Mouse (Mus musculus): ENCODE results near the gene Ndufa9. TPM values are rescaled to one million over a fixed set of nuclear protein-coding genes. Genes with fewer than 3 reads are reported as not detected.
A peak's percentile ranks its signal among the peaks of the same experiment; 100 is the strongest.

Ndufa9 gene
- polyA plus RNA-seq (2015; fragmentation: Nextera tagmentation; extraction: Ambion mirVana), result 193 and 203 TPM in 2 replicates

DNA sequence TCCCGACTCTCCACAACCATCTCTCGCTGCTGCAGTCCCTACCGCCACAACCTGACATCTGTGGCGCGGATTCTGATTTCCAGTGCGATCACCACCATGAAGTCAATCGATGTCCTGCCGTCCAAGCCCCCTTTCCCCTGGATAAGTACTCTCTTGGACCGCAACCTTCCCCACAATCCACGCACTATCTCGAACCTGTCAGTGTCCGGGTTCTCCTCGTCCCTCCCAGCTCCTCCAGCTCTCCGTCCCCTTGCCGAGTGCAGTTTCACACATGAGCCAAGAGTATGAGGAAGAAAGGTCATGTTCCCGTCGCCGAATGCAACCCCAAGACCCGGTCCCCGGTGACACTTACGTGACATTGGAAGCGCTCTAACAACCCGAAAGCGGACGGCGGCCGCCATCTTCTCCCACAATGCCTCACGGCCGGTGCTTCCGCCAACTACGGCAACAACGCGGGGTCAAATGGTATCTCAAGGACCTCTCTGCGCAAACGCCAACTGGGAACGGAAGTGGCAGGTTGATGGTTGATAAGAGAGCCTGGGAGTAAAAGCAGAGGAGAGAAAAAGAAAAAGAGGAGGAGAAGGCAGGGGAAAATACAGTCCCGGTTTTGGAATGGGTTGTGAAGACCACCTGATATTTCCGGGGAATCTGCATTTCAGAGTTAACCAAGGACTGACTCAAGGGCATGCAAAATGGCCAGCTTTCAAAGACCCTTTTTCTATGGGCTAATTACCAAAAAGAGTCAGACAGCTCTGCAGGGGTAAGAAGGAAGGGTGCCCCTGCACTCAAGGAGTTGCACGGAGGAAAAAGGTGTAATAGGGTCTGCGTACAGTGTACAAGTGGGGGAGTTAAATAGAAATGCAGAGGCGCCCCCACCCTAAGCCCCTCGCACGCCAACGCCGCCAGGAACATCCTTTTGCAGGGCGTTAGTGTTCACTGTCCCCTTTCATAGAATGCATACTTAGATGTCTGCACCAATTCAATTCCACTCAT is at the start of gene Ndufa9:
Gene Ndufa9 (minus strand): TSS at position 425 of the 993 bp plus-strand sequence.
- 5% methylated on average over 46 of the region's 46 CpGs for WGBS
- H3K36me3 ChIP-seq (ENCODE audit: poor library complexity, severe bottlenecking), result peaks cover 6% of the 10 kb centered on the region
- H3K4me1 ChIP-seq, result peaks cover 21% of the 10 kb centered on the region
- peak; percentile 95 for ATAC-seq
- peak within 1 kb of the TSS; percentile 89 for H3K4me2 ChIP-seq
- no peaks in the 10 kb centered on the region for H3K9me3 ChIP-seq (replicated peaks)
- H3K9ac ChIP-seq, result peak within 1 kb of the TSS; percentile 87
- H3K4me3 ChIP-seq, result peak within 1 kb of the TSS; percentile 89
- H3K27me3 ChIP-seq, result 0 out of 2 replicates have a peak, but pooled peaks cover 8% of the 10 kb centered on the region
- H3K27ac ChIP-seq, result peak within 1 kb of the TSS; percentile 63

DNA sequence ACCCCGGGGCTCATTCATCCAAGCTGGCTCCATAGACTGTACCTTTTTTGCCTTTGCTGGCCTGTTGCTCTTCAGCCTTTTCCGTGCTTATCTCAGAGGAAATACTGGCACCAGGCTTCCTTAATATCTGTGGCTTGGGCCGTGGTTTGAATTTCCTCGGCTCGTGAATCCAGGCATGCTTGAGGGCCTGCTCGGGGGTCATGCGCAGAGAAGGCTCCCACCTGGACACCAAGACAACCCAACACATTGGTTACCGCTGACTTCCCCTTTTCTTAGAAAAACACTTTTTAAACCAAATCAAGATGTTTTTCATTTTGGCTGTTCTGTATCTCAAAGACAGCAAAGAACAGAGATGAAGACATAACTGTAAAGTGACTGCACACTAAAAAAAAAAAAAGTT is 28.2 kb upstream of the Ndufa9 start:
- no peak overlapping the region for H3K4me3 ChIP-seq
- H3K36me3 ChIP-seq (ENCODE audit: poor library complexity, severe bottlenecking), result no peaks in the 10 kb centered on the region
- ATAC-seq, result no peak
- no peak overlapping the region for H3K9ac ChIP-seq
- no peak overlapping the region for H3K4me2 ChIP-seq
- no peaks in the 10 kb centered on the region for H3K9me3 ChIP-seq (replicated peaks)
- WGBS, result 88% methylated on average over 8 of the region's 8 CpGs
- no peak overlapping the region for H3K27ac ChIP-seq
- no peaks in the 10 kb centered on the region for H3K4me1 ChIP-seq
- no peaks in the 10 kb centered on the region for H3K27me3 ChIP-seq

DNA sequence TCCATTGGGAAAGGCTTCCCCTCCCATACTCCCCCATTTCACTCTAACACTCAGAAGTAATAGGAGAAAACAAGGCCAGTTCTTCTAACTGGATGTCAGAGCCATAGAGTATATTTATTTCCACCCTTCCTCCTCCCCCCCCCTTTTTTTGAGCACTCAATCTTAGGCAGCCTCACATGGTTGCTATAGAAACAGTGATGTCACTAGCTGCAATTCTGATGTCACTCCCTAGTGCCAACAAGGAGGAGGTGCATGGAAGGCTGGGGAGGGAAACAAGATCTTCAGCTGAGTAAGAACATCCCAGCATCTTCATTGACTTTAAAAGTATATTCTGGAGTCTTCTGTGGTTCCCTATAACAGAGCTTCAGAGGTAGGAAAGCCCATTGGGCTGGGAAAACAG is 3.9 kb upstream of the Ndufa9 start, which contains the start of gene Akap3:
Gene Akap3 (plus strand): TSS at position 218 of the 400 bp plus-strand sequence.
- Histone ChIP-seq H3K36me3 (ENCODE audit: poor library complexity, severe bottlenecking) (no peaks in the 10 kb centered on the region), H3K4me1 (peaks cover 10% of the 10 kb centered on the region), H3K9ac (no peak within 1 kb of the TSS), H3K9me3 (replicated peaks) (no peaks in the 10 kb centered on the region), H3K4me2 (no peak within 1 kb of the TSS), H3K27me3 (peaks cover 12% of the 10 kb centered on the region; the same call in 1 of the 2 replicates), H3K27ac (no peak within 1 kb of the TSS), H3K4me3 (no peak within 1 kb of the TSS)
- ATAC-seq, result no peak

DNA sequence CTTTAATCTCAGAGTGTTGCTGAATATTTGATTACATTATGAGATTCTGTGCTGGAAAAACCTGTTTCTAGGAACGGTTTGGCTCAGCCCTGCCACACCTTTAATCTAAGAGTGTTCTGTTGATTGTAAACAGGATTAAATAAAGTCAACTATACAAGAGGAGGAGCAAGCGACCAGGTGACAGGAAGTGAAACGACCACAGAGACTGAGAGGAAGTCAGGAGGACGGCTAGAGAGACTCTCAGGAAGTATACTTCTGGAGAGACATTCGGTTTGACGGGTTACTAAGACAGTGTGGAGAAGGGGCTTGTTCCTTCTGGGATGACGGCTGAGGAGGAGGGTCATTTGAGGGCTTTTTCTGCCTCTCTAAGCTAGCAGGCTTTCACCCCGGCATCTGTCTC is 12.3 kb downstream of the Ndufa9 start:
- no peak overlapping the region for H3K9ac ChIP-seq
- H3K4me1 ChIP-seq, result no peaks in the 10 kb centered on the region
- no peak overlapping the region for H3K27ac ChIP-seq
- no peaks in the 10 kb centered on the region for H3K9me3 ChIP-seq (replicated peaks)
- H3K4me3 ChIP-seq, result no peak overlapping the region
- peaks cover 99% of the 10 kb centered on the region for H3K36me3 ChIP-seq (ENCODE audit: poor library complexity, severe bottlenecking)
- H3K4me2 ChIP-seq, result no peak overlapping the region
- no peaks in the 10 kb centered on the region for H3K27me3 ChIP-seq
- no peak for ATAC-seq
- 89% methylated on average over 8 of the region's 8 CpGs for WGBS

DNA sequence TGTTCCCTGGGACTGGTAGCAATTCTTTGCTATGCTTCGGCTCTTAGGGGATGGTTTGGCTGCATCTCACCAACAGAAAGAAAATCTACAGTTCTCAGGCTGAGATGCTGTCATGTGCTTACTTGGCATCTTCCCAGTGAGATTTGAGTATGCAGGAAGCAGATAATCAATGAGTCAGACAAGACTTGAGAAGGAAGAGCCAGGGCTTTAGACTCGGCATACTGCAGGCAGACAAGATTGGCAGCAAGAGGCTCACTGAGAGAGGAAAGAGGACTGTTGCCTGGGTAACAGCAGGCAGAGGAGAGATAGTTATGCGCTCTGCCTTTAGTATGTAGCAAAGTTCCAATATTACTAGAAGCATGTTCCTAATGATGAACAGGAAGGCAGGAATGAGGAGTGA is 25.8 kb downstream of the Ndufa9 start:
- no peak for ATAC-seq
- Histone ChIP-seq H3K4me2 (no peak overlapping the region), H3K27ac (no peak overlapping the region), H3K4me1 (no peaks in the 10 kb centered on the region), H3K36me3 (ENCODE audit: poor library complexity, severe bottlenecking) (peaks cover 93% of the 10 kb centered on the region), H3K9ac (no peak overlapping the region), H3K27me3 (no peaks in the 10 kb centered on the region), H3K4me3 (no peak overlapping the region), H3K9me3 (replicated peaks) (no peaks in the 10 kb centered on the region)
- WGBS, result 90% methylated on average over 3 of the region's 3 CpGs

DNA sequence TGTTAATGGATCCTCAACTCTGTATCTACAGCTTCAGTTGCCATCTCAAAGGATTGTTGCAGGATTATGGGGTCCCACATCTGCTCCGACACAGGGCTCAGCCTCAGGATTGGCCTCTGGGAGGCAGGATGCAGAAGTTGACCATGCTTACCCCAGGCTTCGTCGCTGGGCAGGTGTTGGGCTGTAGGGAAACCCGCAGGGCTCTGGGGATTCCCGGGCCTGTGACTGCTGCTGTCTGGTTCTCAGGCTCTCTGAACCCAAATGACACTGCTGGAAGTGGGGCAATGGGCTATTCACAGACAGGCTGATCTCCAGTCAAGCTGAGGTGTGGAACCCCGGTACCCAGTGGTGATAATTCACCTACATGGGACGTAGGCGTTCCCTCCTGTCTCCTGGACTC is 32.6 kb downstream of the Ndufa9 start:
- peaks cover 29% of the 10 kb centered on the region for H3K36me3 ChIP-seq (ENCODE audit: poor library complexity, severe bottlenecking)
- H3K27me3 ChIP-seq, result no peaks in the 10 kb centered on the region
- no peak overlapping the region for H3K9ac ChIP-seq
- no peak overlapping the region for H3K27ac ChIP-seq
- no peak overlapping the region for H3K4me3 ChIP-seq
- no peaks in the 10 kb centered on the region for H3K9me3 ChIP-seq (replicated peaks)
- no peak overlapping the region for H3K4me2 ChIP-seq
- WGBS, result 94% methylated on average over 8 of the region's 8 CpGs
- H3K4me1 ChIP-seq, result no peaks in the 10 kb centered on the region; the same call in 1 of the 2 replicates
- ATAC-seq, result no peak

DNA sequence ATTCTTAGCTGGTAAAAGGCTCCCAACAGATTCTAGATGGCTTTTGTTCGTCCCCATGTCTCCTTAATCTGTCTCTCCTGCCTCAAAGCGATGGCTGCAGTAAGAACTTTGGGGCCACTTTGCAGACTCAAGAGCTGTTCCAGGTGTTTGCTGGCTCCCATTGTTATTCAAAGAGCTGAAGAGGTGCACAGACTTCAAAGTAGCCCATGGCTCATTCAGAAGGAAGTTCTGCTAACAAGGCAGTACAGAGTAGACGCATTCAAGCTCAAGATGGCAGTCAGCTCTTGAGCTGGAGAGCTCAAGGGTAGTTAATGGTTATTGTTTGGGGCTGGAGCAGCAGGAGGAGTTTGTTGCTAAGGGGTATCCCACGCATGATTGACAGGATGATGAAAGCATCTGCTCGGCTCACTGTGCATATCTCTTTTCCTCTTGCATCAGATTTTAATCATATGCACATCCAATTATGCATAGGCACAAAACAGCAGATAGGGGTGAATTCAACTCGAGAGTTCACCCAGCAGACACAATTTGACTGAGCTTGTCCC is 33.7 kb downstream of the Ndufa9 start:
- WGBS, result 50% methylated on average over 6 of the region's 6 CpGs
- H3K4me1 ChIP-seq, result no peaks in the 10 kb centered on the region; the same call in 1 of the 2 replicates
- H3K9me3 ChIP-seq (replicated peaks), result no peaks in the 10 kb centered on the region
- peak; percentile 45; the same call in 1 of the 2 replicates for ATAC-seq
- no peak overlapping the region for H3K4me3 ChIP-seq
- H3K36me3 ChIP-seq (ENCODE audit: poor library complexity, severe bottlenecking), result peaks cover 18% of the 10 kb centered on the region
- H3K9ac ChIP-seq, result no peak overlapping the region
- H3K27ac ChIP-seq, result no peak overlapping the region
- H3K27me3 ChIP-seq, result no peaks in the 10 kb centered on the region
- H3K4me2 ChIP-seq, result no peak overlapping the region

DNA sequence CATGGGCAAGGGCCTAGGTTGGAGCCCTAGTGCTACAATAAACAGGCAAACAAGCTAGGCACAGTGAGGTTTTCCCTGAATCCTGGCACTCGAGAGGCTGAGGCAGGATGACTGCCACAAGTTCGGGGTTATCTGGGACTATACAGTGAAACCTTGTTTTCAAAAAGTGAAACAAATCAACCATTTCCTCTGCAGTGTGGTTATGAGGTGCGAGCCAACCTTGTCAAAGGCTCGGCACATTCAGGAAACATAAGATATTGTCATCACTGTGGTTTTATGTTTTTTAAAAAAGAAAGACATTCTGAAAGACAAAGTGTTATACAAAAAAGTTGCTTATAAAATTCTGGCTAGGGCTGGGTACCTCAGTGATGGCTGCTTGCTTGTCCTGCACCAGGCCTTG is 37.5 kb downstream of the Ndufa9 start:
- ATAC-seq, result no peak
- Histone ChIP-seq H3K36me3 (ENCODE audit: poor library complexity, severe bottlenecking) (no peaks in the 10 kb centered on the region), H3K9me3 (replicated peaks) (no peaks in the 10 kb centered on the region), H3K4me2 (no peak overlapping the region), H3K27ac (no peak overlapping the region), H3K4me3 (no peak overlapping the region), H3K4me1 (no peaks in the 10 kb centered on the region; the same call in 1 of the 2 replicates), H3K27me3 (no peaks in the 10 kb centered on the region), H3K9ac (no peak overlapping the region)
- 88% methylated on average over 4 of the region's 4 CpGs for WGBS

DNA sequence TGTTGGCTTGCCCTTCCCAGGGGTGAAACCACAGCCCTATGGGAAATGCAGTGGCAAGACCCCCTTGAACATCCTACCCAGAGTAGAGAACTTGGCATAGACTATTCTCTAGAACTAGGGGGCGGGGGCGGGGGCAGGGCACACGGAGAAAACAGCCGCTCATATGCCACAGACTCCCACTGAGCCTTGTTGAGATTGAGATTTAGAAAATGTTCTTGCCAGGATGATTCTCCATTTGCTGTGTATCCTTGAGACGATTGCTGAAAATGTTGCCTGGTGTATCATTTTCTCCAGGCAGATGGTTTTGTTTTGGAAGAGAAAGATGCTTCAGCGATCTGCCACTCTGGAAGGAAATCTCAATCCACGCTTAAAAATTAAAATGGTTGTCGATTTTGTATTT is 40.4 kb downstream of the Ndufa9 start:
- no peak overlapping the region for H3K27ac ChIP-seq
- H3K4me1 ChIP-seq, result no peaks in the 10 kb centered on the region
- 86% methylated on average over 8 of the region's 8 CpGs for WGBS

DNA sequence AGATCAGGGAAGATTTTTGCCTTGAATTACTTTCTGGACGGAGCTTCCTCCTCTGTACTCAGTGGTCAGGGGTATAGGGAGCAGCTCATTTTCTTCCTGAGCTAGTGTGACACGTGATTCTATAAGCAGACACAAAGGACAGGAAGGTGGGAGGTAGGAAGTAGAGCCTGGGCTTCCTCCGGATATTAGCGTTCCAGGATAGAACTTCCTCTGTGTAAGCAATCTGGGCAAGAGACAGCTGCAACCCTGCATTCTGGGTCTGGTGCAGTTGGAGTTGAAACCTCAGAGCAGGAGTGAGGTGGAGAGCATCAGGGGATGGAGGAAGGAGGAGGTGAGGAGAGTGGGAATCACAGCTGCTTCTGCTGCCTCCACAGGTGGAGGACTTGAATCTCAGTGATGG is 40.8 kb downstream of the Ndufa9 start:
- WGBS, result 77% methylated on average over 4 of the region's 4 CpGs
- Histone ChIP-seq H3K27me3 (no peaks in the 10 kb centered on the region), H3K4me3 (no peak overlapping the region), H3K9ac (no peak overlapping the region), H3K4me2 (no peak overlapping the region), H3K4me1 (no peaks in the 10 kb centered on the region), H3K9me3 (replicated peaks) (no peaks in the 10 kb centered on the region), H3K36me3 (ENCODE audit: poor library complexity, severe bottlenecking) (no peaks in the 10 kb centered on the region), H3K27ac (no peak overlapping the region)
- ATAC-seq, result no peak

More for the DNA sequence above, 40.4 kb downstream of the Ndufa9 start:
- Histone ChIP-seq H3K4me3 (no peak overlapping the region), H3K27me3 (no peaks in the 10 kb centered on the region), H3K4me2 (no peak overlapping the region), H3K9ac (no peak overlapping the region), H3K9me3 (replicated peaks) (no peaks in the 10 kb centered on the region), H3K36me3 (ENCODE audit: poor library complexity, severe bottlenecking) (no peaks in the 10 kb centered on the region)
- no peak for ATAC-seq

DNA sequence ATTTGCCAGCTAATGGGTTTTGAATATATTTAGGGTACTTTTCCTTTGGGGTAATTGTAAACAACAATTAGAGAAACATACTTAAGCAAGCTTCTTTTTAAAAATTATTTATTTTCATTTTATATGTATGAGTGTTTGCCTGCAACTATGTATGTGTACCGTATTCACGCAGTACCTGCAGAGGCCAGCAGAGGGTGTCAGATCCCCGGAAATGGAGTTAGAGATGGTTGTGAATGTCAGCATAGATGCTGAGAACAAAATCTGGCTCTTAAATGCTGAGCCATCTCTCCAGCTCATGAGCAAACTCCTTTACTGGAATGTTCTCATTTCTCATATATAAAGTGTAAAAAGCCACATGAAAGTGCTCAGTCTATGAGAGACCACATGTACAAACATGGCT is 42.2 kb downstream of the Ndufa9 start:
- Histone ChIP-seq H3K4me2 (no peak overlapping the region), H3K36me3 (ENCODE audit: poor library complexity, severe bottlenecking) (no peaks in the 10 kb centered on the region), H3K4me3 (no peak overlapping the region), H3K9me3 (replicated peaks) (no peaks in the 10 kb centered on the region), H3K9ac (no peak overlapping the region), H3K27me3 (no peaks in the 10 kb centered on the region), H3K27ac (no peak overlapping the region), H3K4me1 (no peaks in the 10 kb centered on the region)
- WGBS, result 87% methylated on average over 3 of the region's 3 CpGs
- no peak for ATAC-seq

DNA sequence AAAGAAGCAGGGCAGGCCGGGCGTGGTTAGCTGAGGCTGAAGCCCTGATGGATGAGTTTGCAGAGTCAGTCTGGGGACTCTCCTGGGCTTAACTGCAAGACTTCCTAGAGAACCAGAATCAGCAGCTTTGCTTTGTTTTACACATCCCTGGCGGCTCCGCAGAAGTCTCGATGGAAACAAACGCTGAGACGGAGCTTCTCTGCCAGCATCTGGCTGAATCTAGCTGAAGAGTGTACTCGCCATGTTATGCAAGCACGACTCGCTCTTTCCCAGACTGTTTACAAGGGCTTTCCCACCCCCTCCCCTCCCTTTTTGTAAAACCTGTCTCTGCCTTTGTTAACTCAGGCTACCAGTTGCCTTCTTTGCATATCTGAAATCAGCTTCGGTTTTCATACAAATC is 46.0 kb downstream of the Ndufa9 start:
- 25% methylated on average over 11 of the region's 11 CpGs for WGBS
- H3K27me3 ChIP-seq, result no peaks in the 10 kb centered on the region
- no peak for ATAC-seq
- H3K9ac ChIP-seq, result no peak overlapping the region
- no peak overlapping the region for H3K27ac ChIP-seq
- no peak overlapping the region for H3K4me3 ChIP-seq
- no peak overlapping the region for H3K4me2 ChIP-seq
- H3K9me3 ChIP-seq (replicated peaks), result no peaks in the 10 kb centered on the region
- no peaks in the 10 kb centered on the region for H3K4me1 ChIP-seq
- no peaks in the 10 kb centered on the region for H3K36me3 ChIP-seq (ENCODE audit: poor library complexity, severe bottlenecking)
